Mouse (Mus musculus) bone marrow, adult 2 months (tissue): ENCODE results near the gene Mms19.

Source experiments
- CTCF ChIP-seq: fragments of 200-500 bp; IDR thresholded peaks from 2 replicates; pipeline ENCODE4 v1.5.1; 2011; ENCODE audit warnings: low read length, control low read depth; ENCODE audit not compliant: control insufficient read depth, insufficient read depth
- POLR2A ChIP-seq: fragments of 200-500 bp; IDR thresholded peaks from 2 replicates; pipeline ENCODE4 v1.6.1; 2011; ENCODE audit warnings: low read depth, mild to moderate bottlenecking, control low read depth, low read length, borderline replicate concordance; ENCODE audit not compliant: control insufficient read depth

- TF ChIP-seq CTCF = no peak
- TF ChIP-seq POLR2A = no peak
Observed at GRCm38 (mm10) chr19:41992971-41993370, 12.0 kb upstream of the Mms19 start.
